Mouse (Mus musculus): ENCODE measurements around the gene Tbxas1. TPM values are rescaled to one million over a fixed set of nuclear protein-coding genes. Genes with fewer than 3 reads are reported as not detected.
A peak's percentile ranks its signal among the peaks of the same experiment; 100 is the strongest.

Gene Tbxas1
- polyA plus RNA-seq, 1 experiment from 2014 or later, result 1.7 TPM

DNA sequence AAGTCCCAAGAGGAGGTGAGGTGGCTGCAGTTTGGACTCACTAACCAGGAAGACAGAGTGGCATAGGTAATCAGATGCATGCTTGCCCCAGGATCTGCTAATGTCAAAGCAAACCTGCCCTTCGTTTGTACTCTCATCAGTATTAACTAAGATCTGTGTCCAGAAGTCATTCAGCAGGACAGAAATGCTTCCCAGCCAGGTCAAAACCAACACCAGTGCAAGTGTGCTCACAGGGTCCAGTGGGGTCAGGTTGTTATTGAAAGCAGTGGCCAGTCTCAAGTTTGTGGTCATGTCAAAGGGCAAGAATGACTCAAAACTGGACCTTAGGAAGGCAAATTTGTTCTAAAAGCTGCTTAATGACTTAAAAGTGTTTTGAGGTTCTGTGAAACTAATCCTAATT, 8.8 kb upstream of the Tbxas1 start:
- Histone ChIP-seq H3K36me3 (ENCODE audit: control insufficient read depth, insufficient read depth, low read length) (no peaks in the 10 kb centered on the region), H3K27ac (ENCODE audit: low read depth, low read length) (no peak overlapping the region), H3K9ac (ENCODE audit: low read depth, low read length) (no peak overlapping the region), H3K27me3 (ENCODE audit: control insufficient read depth, insufficient read depth, low read length) (no peaks in the 10 kb centered on the region), H3K9me3 (replicated peaks; ENCODE audit: control insufficient read depth, low read length) (no peaks in the 10 kb centered on the region), H3K4me1 (ENCODE audit: control insufficient read depth, insufficient read depth, low read length) (peaks cover 28% of the 10 kb centered on the region), H3K4me3 (ENCODE audit: low read depth, low read length) (no peak overlapping the region), H3K4me2 (no peak overlapping the region)
- WGBS (ENCODE audit: insufficient replicate concordance), result 74% methylated on average over 1 of the region's 1 CpGs
- no peak for ATAC-seq (replicated peaks; ENCODE audit: insufficient number of reproducible peaks, low FRiP score, low TSS enrichment)

DNA sequence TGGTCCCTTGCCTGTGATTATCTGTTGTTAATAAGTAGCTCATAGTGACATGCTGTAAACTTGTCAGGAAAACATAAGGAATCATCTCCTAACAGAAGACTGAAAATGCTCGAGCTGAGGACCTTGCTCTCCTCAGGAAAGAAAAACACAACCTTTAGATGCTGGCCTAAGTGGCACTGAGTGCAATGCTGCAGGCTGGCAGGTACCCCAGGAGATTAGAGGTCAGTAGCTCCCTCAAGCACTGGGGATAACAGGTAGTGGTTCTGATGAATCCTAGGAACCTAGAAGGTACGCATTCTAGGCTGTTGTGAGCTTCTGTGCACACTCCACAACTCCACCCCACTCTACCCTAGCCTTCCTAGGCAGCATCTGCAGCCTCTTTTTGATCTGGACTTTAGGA, 8.4 kb upstream of the Tbxas1 start:
- 64% methylated on average over 2 of the region's 2 CpGs for WGBS (ENCODE audit: insufficient replicate concordance)
- ATAC-seq (replicated peaks; ENCODE audit: insufficient number of reproducible peaks, low FRiP score, low TSS enrichment), result no peak

DNA sequence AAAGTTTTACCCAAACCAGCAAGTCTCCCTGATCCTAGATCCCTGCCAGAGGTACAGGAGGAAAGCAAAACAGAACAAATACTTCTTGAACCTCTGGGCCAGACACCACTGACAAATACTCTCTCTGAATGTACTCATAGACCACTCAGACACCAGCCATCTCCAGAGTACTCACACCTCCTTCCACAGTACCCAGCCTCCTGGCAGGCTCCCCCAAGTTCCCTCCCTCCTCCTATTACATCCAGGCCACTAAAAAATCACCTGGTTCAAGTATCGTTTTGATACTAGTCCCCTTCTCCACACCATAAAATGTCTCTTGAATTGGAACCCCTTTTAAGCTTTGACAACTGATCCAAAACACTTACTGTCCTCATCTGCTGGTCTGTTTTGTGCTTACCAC, 7.9 kb upstream of the Tbxas1 start:
- no peak overlapping the region for H3K4me2 ChIP-seq
- H3K9me3 ChIP-seq (replicated peaks; ENCODE audit: control insufficient read depth, low read length), result no peaks in the 10 kb centered on the region
- 72% methylated on average over 1 of the region's 1 CpGs for WGBS (ENCODE audit: insufficient replicate concordance)
- H3K36me3 ChIP-seq (ENCODE audit: control insufficient read depth, insufficient read depth, low read length), result no peaks in the 10 kb centered on the region
- no peak overlapping the region for H3K9ac ChIP-seq (ENCODE audit: low read depth, low read length)
- H3K27ac ChIP-seq (ENCODE audit: low read depth, low read length), result no peak overlapping the region
- no peak for ATAC-seq (replicated peaks; ENCODE audit: insufficient number of reproducible peaks, low FRiP score, low TSS enrichment)
- H3K4me3 ChIP-seq (ENCODE audit: low read depth, low read length), result no peak overlapping the region
- no peaks in the 10 kb centered on the region for H3K27me3 ChIP-seq (ENCODE audit: control insufficient read depth, insufficient read depth, low read length)
- peaks cover 34% of the 10 kb centered on the region for H3K4me1 ChIP-seq (ENCODE audit: control insufficient read depth, insufficient read depth, low read length)

More for the DNA sequence above, 8.4 kb upstream of the Tbxas1 start:
- no peak overlapping the region for H3K4me3 ChIP-seq (ENCODE audit: low read depth, low read length)
- H3K9ac ChIP-seq (ENCODE audit: low read depth, low read length), result no peak overlapping the region
- H3K9me3 ChIP-seq (replicated peaks; ENCODE audit: control insufficient read depth, low read length), result no peaks in the 10 kb centered on the region
- H3K36me3 ChIP-seq (ENCODE audit: control insufficient read depth, insufficient read depth, low read length), result no peaks in the 10 kb centered on the region
- H3K27me3 ChIP-seq (ENCODE audit: control insufficient read depth, insufficient read depth, low read length), result no peaks in the 10 kb centered on the region
- H3K4me1 ChIP-seq (ENCODE audit: control insufficient read depth, insufficient read depth, low read length), result peaks cover 31% of the 10 kb centered on the region
- no peak overlapping the region for H3K27ac ChIP-seq (ENCODE audit: low read depth, low read length)
- H3K4me2 ChIP-seq, result no peak overlapping the region

DNA sequence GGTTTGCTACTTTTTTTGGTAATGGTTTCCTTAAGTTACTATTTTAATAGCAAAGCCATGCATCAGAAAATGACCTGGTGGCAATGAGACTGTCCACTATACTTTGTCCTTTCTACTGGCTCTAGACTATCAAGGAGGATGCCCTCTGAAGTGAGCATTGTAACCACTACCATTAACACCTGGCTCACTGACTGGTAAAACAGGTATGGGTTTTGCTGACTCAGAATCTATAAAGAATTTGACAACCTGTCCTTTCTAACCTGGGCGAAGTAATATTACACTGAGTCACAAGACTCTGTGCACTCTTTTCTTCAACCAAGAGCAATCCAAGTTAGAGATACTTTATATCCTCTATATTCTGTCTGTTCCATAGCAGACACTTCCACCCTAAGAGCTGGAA, 6.2 kb upstream of the Tbxas1 start:
- Histone ChIP-seq H3K4me3 (ENCODE audit: low read depth, low read length) (no peak overlapping the region), H3K9ac (ENCODE audit: low read depth, low read length) (no peak overlapping the region), H3K4me2 (no peak overlapping the region), H3K4me1 (ENCODE audit: control insufficient read depth, insufficient read depth, low read length) (peaks cover 35% of the 10 kb centered on the region), H3K27me3 (ENCODE audit: control insufficient read depth, insufficient read depth, low read length) (no peaks in the 10 kb centered on the region), H3K36me3 (ENCODE audit: control insufficient read depth, insufficient read depth, low read length) (no peaks in the 10 kb centered on the region), H3K9me3 (replicated peaks; ENCODE audit: control insufficient read depth, low read length) (no peaks in the 10 kb centered on the region), H3K27ac (ENCODE audit: low read depth, low read length) (no peak overlapping the region)
- WGBS (ENCODE audit: insufficient replicate concordance), result 94% methylated on average over 1 of the region's 1 CpGs
- ATAC-seq (replicated peaks; ENCODE audit: insufficient number of reproducible peaks, low FRiP score, low TSS enrichment), result no peak

DNA sequence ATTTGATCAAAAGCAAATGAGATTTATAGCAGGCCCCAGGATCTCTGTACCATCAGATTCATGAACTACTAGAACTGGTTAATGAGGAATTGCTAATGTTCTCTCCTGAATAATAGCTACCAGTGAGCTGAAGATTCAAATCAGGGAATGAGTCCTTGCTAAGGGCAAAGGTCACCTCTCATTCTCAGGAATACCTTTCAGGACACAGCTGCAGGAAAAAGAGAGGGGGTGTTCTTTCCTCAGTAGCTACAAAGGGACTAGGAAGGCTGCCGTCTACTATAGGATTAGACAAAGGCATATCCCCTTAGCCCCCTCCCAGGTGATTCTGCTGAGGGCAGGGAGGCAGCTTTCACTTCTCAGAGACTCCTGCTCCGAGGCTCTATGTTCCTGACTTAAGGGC, 5.1 kb upstream of the Tbxas1 start:
- no peak overlapping the region for H3K4me3 ChIP-seq (ENCODE audit: low read depth, low read length)
- H3K9ac ChIP-seq (ENCODE audit: low read depth, low read length), result no peak overlapping the region; the same call in 1 of the 2 replicates
- 51% methylated on average over 2 of the region's 2 CpGs for WGBS (ENCODE audit: insufficient replicate concordance)
- H3K36me3 ChIP-seq (ENCODE audit: control insufficient read depth, insufficient read depth, low read length), result no peaks in the 10 kb centered on the region
- peaks cover 26% of the 10 kb centered on the region for H3K4me1 ChIP-seq (ENCODE audit: control insufficient read depth, insufficient read depth, low read length)
- no peak for ATAC-seq (replicated peaks; ENCODE audit: insufficient number of reproducible peaks, low FRiP score, low TSS enrichment)
- H3K27ac ChIP-seq (ENCODE audit: low read depth, low read length), result no peak overlapping the region
- H3K9me3 ChIP-seq (replicated peaks; ENCODE audit: control insufficient read depth, low read length), result no peaks in the 10 kb centered on the region
- no peaks in the 10 kb centered on the region for H3K27me3 ChIP-seq (ENCODE audit: control insufficient read depth, insufficient read depth, low read length)
- H3K4me2 ChIP-seq, result no peak overlapping the region

DNA sequence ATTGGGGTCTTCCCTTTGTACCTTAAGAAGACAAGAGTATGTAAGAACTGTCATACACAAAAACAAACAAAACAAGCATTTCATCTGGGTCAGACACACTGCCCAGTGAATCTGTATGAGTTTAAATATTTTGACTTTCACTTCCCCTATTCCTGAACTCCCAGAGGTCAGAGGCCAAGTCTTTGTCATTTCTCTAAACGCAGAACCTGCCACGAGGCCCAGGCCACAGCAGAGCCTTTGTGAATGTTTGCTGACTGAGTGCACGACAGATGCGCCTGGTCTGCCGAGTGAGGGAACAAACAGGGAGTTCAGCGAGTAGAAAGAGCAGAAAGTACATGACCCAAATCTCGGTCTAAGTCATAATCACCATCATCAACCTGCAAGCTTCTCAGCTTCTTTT, 4.2 kb upstream of the Tbxas1 start:
- no peak overlapping the region for H3K9ac ChIP-seq (ENCODE audit: low read depth, low read length)
- no peak overlapping the region for H3K4me3 ChIP-seq (ENCODE audit: low read depth, low read length)
- H3K36me3 ChIP-seq (ENCODE audit: control insufficient read depth, insufficient read depth, low read length), result no peaks in the 10 kb centered on the region
- WGBS (ENCODE audit: insufficient replicate concordance), result 52% methylated on average over 7 of the region's 7 CpGs
- no peak for ATAC-seq (replicated peaks; ENCODE audit: insufficient number of reproducible peaks, low FRiP score, low TSS enrichment)
- H3K9me3 ChIP-seq (replicated peaks; ENCODE audit: control insufficient read depth, low read length), result no peaks in the 10 kb centered on the region
- no peak overlapping the region for H3K4me2 ChIP-seq
- H3K27ac ChIP-seq (ENCODE audit: low read depth, low read length), result no peak overlapping the region
- H3K27me3 ChIP-seq (ENCODE audit: control insufficient read depth, insufficient read depth, low read length), result no peaks in the 10 kb centered on the region
- H3K4me1 ChIP-seq (ENCODE audit: control insufficient read depth, insufficient read depth, low read length), result peaks cover 16% of the 10 kb centered on the region

DNA sequence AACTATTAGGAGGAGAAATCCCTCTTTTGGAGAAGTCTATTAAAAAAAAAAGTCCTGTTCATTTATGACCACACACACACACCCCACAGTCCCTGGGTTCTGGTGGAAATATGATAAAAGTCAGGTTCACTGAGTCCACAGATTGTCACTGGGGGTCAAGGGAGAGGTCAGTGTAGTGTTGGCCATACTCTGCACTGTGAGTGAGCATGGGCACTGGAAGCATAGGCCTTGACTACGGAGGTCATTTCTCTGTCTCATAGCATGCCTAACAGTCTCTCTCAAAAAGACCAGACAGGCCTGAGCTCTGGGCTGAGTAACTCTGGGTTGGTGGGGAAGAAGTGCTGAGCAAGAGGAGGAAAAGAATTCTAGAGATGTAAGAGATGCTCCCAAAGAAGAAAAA, 1.9 kb upstream of the Tbxas1 start:
- Histone ChIP-seq H3K9ac (ENCODE audit: low read depth, low read length) (peak overlapping the region; percentile 98), H3K9me3 (replicated peaks; ENCODE audit: control insufficient read depth, low read length) (no peaks in the 10 kb centered on the region), H3K4me2 (peak overlapping the region; percentile 62), H3K36me3 (ENCODE audit: control insufficient read depth, insufficient read depth, low read length) (no peaks in the 10 kb centered on the region), H3K4me3 (ENCODE audit: low read depth, low read length) (peak overlapping the region; percentile 97), H3K27ac (ENCODE audit: low read depth, low read length) (no peak overlapping the region), H3K27me3 (ENCODE audit: control insufficient read depth, insufficient read depth, low read length) (no peaks in the 10 kb centered on the region), H3K4me1 (ENCODE audit: control insufficient read depth, insufficient read depth, low read length) (peaks cover 12% of the 10 kb centered on the region)
- ATAC-seq (replicated peaks; ENCODE audit: insufficient number of reproducible peaks, low FRiP score, low TSS enrichment), result 0 out of 2 replicates have a peak, but pooled peaks have one; percentile 11
- WGBS (ENCODE audit: insufficient replicate concordance), result 71% methylated on average over 1 of the region's 1 CpGs

DNA sequence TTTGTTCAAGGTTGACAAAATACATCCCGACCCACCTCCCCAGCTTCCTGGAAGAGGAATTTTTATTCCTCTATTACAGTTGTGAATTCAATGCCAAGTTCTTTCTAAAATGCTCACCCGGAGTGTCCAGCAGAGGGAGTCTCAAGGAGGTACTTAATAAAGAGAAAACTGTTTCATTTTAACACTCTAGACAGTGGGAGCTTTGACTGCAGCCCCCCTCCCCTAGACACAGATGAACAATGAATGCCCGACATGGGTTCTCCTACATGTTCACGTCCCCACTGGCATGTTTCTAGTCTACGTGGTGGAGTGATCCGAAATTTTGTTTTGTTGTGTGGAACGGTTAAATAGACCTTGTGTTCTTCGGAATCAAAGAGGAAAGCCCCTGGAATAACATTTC, 1.2 kb upstream of the Tbxas1 start:
- Histone ChIP-seq H3K4me2 (peak overlapping the region; percentile 62), H3K4me1 (ENCODE audit: control insufficient read depth, insufficient read depth, low read length) (peaks cover 12% of the 10 kb centered on the region), H3K4me3 (ENCODE audit: low read depth, low read length) (peak overlapping the region; percentile 97), H3K9me3 (replicated peaks; ENCODE audit: control insufficient read depth, low read length) (no peaks in the 10 kb centered on the region), H3K27me3 (ENCODE audit: control insufficient read depth, insufficient read depth, low read length) (no peaks in the 10 kb centered on the region), H3K36me3 (ENCODE audit: control insufficient read depth, insufficient read depth, low read length) (no peaks in the 10 kb centered on the region), H3K27ac (ENCODE audit: low read depth, low read length) (no peak overlapping the region), H3K9ac (ENCODE audit: low read depth, low read length) (peak overlapping the region; percentile 98)
- WGBS (ENCODE audit: insufficient replicate concordance), result 15% methylated on average over 8 of the region's 8 CpGs
- ATAC-seq (replicated peaks; ENCODE audit: insufficient number of reproducible peaks, low FRiP score, low TSS enrichment), result no peak

DNA sequence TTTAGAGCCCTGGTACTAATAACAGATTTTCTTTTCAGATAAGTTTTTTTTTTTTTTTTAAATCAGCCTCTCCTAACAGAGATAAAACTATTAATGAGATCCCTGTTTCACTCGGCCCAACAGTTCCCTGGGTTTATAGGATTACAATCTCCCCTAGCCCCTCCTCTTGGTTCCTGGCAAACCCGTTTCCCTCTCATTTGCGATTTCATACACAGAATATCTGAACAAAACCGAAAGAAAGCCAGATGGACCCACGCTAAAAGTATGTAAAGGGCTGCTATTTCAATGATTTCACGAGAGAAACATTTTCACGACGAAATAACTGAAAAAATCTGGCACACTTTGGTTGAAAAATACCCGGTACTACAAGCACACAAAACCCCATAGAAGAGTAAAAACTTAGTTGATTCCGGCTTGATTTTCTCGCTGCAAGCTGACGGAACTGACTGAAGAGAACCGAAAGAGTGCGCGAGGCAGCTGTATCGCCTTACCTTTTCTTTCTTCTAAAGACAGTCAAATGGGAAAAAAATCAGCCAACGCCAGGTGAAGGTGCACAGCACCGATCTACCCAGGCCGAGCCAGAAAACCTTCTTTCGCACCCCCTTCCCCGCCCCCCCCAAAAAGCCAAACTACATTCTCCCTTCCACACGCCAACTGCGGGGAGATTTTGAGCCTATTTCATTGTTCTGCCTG, 493 bp upstream of the Tbxas1 start:
- H3K4me1 ChIP-seq (ENCODE audit: control insufficient read depth, insufficient read depth, low read length), result peaks cover 12% of the 10 kb centered on the region
- under 1% methylated on average over 23 of the region's 23 CpGs for WGBS (ENCODE audit: insufficient replicate concordance)
- peak overlapping the region; percentile 62 for H3K4me2 ChIP-seq
- no peaks in the 10 kb centered on the region for H3K9me3 ChIP-seq (replicated peaks; ENCODE audit: control insufficient read depth, low read length)
- H3K27me3 ChIP-seq (ENCODE audit: control insufficient read depth, insufficient read depth, low read length), result no peaks in the 10 kb centered on the region
- no peaks in the 10 kb centered on the region for H3K36me3 ChIP-seq (ENCODE audit: control insufficient read depth, insufficient read depth, low read length)
- H3K27ac ChIP-seq (ENCODE audit: low read depth, low read length), result peak overlapping the region; percentile 90
- peak overlapping the region; percentile 97 for H3K4me3 ChIP-seq (ENCODE audit: low read depth, low read length)
- ATAC-seq (replicated peaks; ENCODE audit: insufficient number of reproducible peaks, low FRiP score, low TSS enrichment), result no peak
- peak overlapping the region; percentile 98 for H3K9ac ChIP-seq (ENCODE audit: low read depth, low read length)

Measured in heart, embryonic 11.5 days (tissue).